Mouse (Mus musculus): ENCODE results near the gene Olfr1186. TPM values are rescaled to one million over a fixed set of nuclear protein-coding genes. Genes with fewer than 3 reads are reported as not detected.
"Not testable (repeated sequence)": the region's sequence is repeated elsewhere in the genome, so short reads cannot be mapped to it uniquely, and the experiment has no call there.

The Olfr1186 gene
- not detected in 2 replicates for polyA plus RNA-seq (2014; fragmentation: Nextera tagmentation; extraction: Ambion mirVana)

GRCm38 (mm10) chr2:88518251-88518650, at the start of gene Olfr1186:
Gene Olfr1186 (plus strand): TSS chr2:88518551.
- Histone ChIP-seq H3K4me3 (ENCODE audit: control insufficient read depth in 1 of 2, insufficient read depth in 1 of 2, low read depth in 1 of 2, low read length in 2 of 2) (no peak within 1 kb of the TSS), H3K9ac (ENCODE audit: low read length) (no peak within 1 kb of the TSS), H3K36me3 (ENCODE audit: control insufficient read depth, insufficient read depth, low read length) (no peaks in the 10 kb centered on the region), H3K27ac (replicated peaks in 1 of 2; ENCODE audit: control insufficient read depth in 1 of 2, insufficient read depth in 1 of 2, low read depth in 2 of 2, low read length in 2 of 2) (no peak within 1 kb of the TSS), H3K27me3 (ENCODE audit: control insufficient read depth, insufficient read depth, low read length) (no peaks in the 10 kb centered on the region), H3K4me1 (ENCODE audit: control insufficient read depth in 2 of 2, insufficient read depth in 2 of 2, low read length in 2 of 2) (no peaks in the 10 kb centered on the region), H3K9me3 (ENCODE audit: control insufficient read depth, low read length) (no peaks in the 10 kb centered on the region), H3K4me2 (ENCODE audit: low read length) (no peak within 1 kb of the TSS)
- 62% methylated on average over 2 of the region's 2 CpGs for whole genome bisulfite sequencing
- no peak for ATAC-seq (ENCODE audit: insufficient number of reproducible peaks, insufficient read depth, low FRiP score, low read depth)

GRCm38 (mm10) chr2:88483298-88483697, 35.1 kb upstream of the Olfr1186 start, which contains the start of gene Olfr1184:
Gene Olfr1184 (plus strand): TSS chr2:88483598.
- Histone ChIP-seq H3K4me2 (ENCODE audit: low read length) (no peak within 1 kb of the TSS), H3K36me3 (ENCODE audit: control insufficient read depth, insufficient read depth, low read length) (no peaks in the 10 kb centered on the region), H3K9me3 (ENCODE audit: control insufficient read depth, low read length) (no peaks in the 10 kb centered on the region), H3K27me3 (ENCODE audit: control insufficient read depth, insufficient read depth, low read length) (no peaks in the 10 kb centered on the region), H3K27ac (replicated peaks in 1 of 2; ENCODE audit: control insufficient read depth in 1 of 2, insufficient read depth in 1 of 2, low read depth in 2 of 2, low read length in 2 of 2) (no peak within 1 kb of the TSS), H3K9ac (ENCODE audit: low read length) (no peak within 1 kb of the TSS), H3K4me1 (ENCODE audit: control insufficient read depth in 2 of 2, insufficient read depth in 2 of 2, low read length in 2 of 2) (no peaks in the 10 kb centered on the region), H3K4me3 (ENCODE audit: control insufficient read depth in 1 of 2, insufficient read depth in 1 of 2, low read depth in 1 of 2, low read length in 2 of 2) (no peak within 1 kb of the TSS)
- ATAC-seq (ENCODE audit: insufficient number of reproducible peaks, insufficient read depth, low FRiP score, low read depth) = no peak
- 69% methylated on average over 2 of the region's 2 CpGs for WGBS

DNA sequence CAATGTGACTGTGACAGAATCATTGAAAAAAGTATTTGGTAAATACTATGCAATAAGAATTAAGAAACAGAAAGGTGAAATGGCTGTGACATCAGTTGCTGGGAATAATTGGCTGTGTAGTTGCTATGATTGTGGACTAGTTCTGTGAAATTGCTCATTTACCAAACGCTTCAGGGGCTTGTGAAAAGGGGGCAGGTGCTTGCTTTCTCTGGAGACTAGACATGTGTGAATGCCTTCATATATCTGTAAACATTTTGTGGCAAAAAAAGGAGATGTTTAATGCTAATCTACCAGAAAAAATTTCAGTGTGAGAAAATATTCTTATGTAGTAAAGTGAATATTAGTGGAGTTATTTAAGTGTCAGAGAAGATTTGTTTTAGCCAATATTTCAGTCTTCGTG, 25.3 kb upstream of the Olfr1186 start, which contains the start of gene Olfr1185-ps1:
TSS of gene Olfr1185-ps1 (plus strand) at position 301 of the 400 bp plus-strand sequence.
- Histone ChIP-seq H3K4me2 (ENCODE audit: low read length) (no peak within 1 kb of the TSS), H3K9me3 (ENCODE audit: control insufficient read depth, low read length) (no peaks in the 10 kb centered on the region), H3K27me3 (ENCODE audit: control insufficient read depth, insufficient read depth, low read length) (no peaks in the 10 kb centered on the region), H3K27ac (replicated peaks in 1 of 2; ENCODE audit: control insufficient read depth in 1 of 2, insufficient read depth in 1 of 2, low read depth in 2 of 2, low read length in 2 of 2) (no peak within 1 kb of the TSS), H3K4me1 (ENCODE audit: control insufficient read depth in 2 of 2, insufficient read depth in 2 of 2, low read length in 2 of 2) (no peaks in the 10 kb centered on the region), H3K4me3 (ENCODE audit: control insufficient read depth in 1 of 2, insufficient read depth in 1 of 2, low read depth in 1 of 2, low read length in 2 of 2) (no peak within 1 kb of the TSS), H3K36me3 (ENCODE audit: control insufficient read depth, insufficient read depth, low read length) (no peaks in the 10 kb centered on the region), H3K9ac (ENCODE audit: low read length) (no peak within 1 kb of the TSS)
- no peak for ATAC-seq (ENCODE audit: insufficient number of reproducible peaks, insufficient read depth, low FRiP score, low read depth)
- 59% methylated on average over 2 of the region's 2 CpGs for WGBS

DNA sequence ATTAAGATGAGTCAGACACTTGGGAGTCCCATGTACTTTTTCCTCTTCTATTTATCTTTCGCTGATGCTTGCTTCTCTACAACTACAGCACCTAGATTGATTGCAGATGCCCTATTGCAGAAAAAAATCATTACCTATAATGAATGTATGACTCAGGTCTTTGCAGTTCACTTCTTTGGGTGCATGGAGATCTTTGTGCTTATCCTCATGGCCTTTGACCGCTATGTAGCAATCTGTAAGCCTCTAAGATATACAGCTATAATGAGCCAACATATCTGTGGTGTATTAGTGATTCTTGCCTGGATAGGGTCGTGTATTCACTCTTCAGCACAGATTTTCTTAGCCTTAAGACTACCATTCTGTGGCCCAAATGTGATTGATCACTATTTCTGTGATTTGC, 7.4 kb downstream of the Olfr1186 start:
- Histone ChIP-seq H3K27me3 (ENCODE audit: control insufficient read depth, insufficient read depth, low read length) (no peaks in the 10 kb centered on the region), H3K27ac (replicated peaks in 1 of 2; ENCODE audit: control insufficient read depth in 1 of 2, insufficient read depth in 1 of 2, low read depth in 2 of 2, low read length in 2 of 2) (no peak overlapping the region), H3K9ac (ENCODE audit: low read length) (no peak overlapping the region), H3K4me3 (ENCODE audit: control insufficient read depth in 1 of 2, insufficient read depth in 1 of 2, low read depth in 1 of 2, low read length in 2 of 2) (no peak overlapping the region), H3K4me2 (ENCODE audit: low read length) (no peak overlapping the region), H3K9me3 (ENCODE audit: control insufficient read depth, low read length) (no peaks in the 10 kb centered on the region), H3K36me3 (ENCODE audit: control insufficient read depth, insufficient read depth, low read length) (no peaks in the 10 kb centered on the region), H3K4me1 (ENCODE audit: control insufficient read depth in 2 of 2, insufficient read depth in 2 of 2, low read length in 2 of 2) (no peaks in the 10 kb centered on the region)
- WGBS = 60% methylated on average over 3 of the region's 3 CpGs
- no peak for ATAC-seq (ENCODE audit: insufficient number of reproducible peaks, insufficient read depth, low FRiP score, low read depth)

DNA sequence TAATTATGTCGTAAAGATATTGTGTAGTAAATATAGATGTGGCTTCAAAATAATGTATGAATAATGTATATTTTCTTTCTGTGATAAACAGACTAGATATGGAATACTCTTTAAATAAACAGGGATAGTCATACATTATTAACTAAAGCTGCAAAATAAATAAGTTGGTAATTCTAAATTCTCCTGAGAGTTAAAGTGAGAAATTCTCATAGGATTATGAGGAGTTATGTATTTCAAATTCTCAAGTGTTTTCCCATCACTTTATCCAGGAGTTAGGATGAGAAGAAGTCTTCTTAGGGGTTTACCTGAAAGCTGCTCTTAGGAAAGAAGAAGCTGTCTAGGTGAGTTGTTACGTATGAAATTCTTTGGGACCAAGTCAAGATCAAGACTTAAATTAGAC, 38.3 kb downstream of the Olfr1186 start, which contains the start of gene Olfr1188:
TSS of gene Olfr1188 (plus strand) at position 301 of the 400 bp plus-strand sequence.
- no peaks in the 10 kb centered on the region for H3K4me1 ChIP-seq (ENCODE audit: control insufficient read depth in 2 of 2, insufficient read depth in 2 of 2, low read length in 2 of 2)
- ATAC-seq (ENCODE audit: insufficient number of reproducible peaks, insufficient read depth, low FRiP score, low read depth) = no peak
- H3K9me3 ChIP-seq (ENCODE audit: control insufficient read depth, low read length) = no peaks in the 10 kb centered on the region
- H3K27me3 ChIP-seq (ENCODE audit: control insufficient read depth, insufficient read depth, low read length) = no peaks in the 10 kb centered on the region
- H3K4me2 ChIP-seq (ENCODE audit: low read length) = no peak within 1 kb of the TSS
- WGBS = 64% methylated on average over 2 of the region's 2 CpGs
- H3K9ac ChIP-seq (ENCODE audit: low read length) = no peak within 1 kb of the TSS
- no peak within 1 kb of the TSS for H3K4me3 ChIP-seq (ENCODE audit: control insufficient read depth in 1 of 2, insufficient read depth in 1 of 2, low read depth in 1 of 2, low read length in 2 of 2)
- H3K27ac ChIP-seq (replicated peaks in 1 of 2; ENCODE audit: control insufficient read depth in 1 of 2, insufficient read depth in 1 of 2, low read depth in 2 of 2, low read length in 2 of 2) = no peak within 1 kb of the TSS
- no peaks in the 10 kb centered on the region for H3K36me3 ChIP-seq (ENCODE audit: control insufficient read depth, insufficient read depth, low read length)

DNA sequence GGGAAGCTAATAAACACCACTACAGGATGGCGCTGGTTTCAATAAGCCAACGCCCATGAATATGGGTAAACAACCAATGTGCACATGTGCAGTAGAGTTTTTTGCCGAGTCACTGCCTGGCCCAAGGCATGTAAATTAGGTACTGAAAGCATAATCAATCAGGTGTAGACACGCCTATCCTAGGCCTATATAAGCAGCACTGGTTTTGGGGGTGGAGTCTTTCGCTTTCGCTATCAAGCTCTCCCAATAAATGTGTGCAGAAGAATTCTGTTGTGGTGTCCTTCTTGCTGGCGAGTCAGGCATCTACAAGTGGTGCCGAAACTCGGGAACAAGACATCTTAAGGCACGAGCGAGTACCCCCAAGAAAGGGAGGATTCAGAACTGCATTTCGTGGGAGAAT, 54.3 kb downstream of the Olfr1186 start:
- not testable (repeated sequence) for H3K36me3 ChIP-seq (ENCODE audit: control insufficient read depth, insufficient read depth, low read length); H3K9ac ChIP-seq (ENCODE audit: low read length); H3K27ac ChIP-seq (replicated peaks in 1 of 2; ENCODE audit: control insufficient read depth in 1 of 2, insufficient read depth in 1 of 2, low read depth in 2 of 2, low read length in 2 of 2); H3K4me2 ChIP-seq (ENCODE audit: low read length); H3K27me3 ChIP-seq (ENCODE audit: control insufficient read depth, insufficient read depth, low read length); H3K4me3 ChIP-seq (ENCODE audit: control insufficient read depth in 1 of 2, insufficient read depth in 1 of 2, low read depth in 1 of 2, low read length in 2 of 2); H3K9me3 ChIP-seq (ENCODE audit: control insufficient read depth, low read length); H3K4me1 ChIP-seq (ENCODE audit: control insufficient read depth in 2 of 2, insufficient read depth in 2 of 2, low read length in 2 of 2); ATAC-seq (ENCODE audit: insufficient number of reproducible peaks, insufficient read depth, low FRiP score, low read depth)
- 76% methylated on average over 12 of the region's 12 CpGs for WGBS

Other genes starting within 250 kb of the Olfr1186 start
- not detected in 2 replicates for gene Olfr1173, start 238.7 kb upstream of the Olfr1186 start, polyA plus RNA-seq (2014; fragmentation: Nextera tagmentation; extraction: Ambion mirVana)
- not detected in 2 replicates for gene Olfr1174-ps, start 203.4 kb upstream of the Olfr1186 start, polyA plus RNA-seq (2014; fragmentation: Nextera tagmentation; extraction: Ambion mirVana)
- gene Olfr1175-ps, start 191.3 kb upstream of the Olfr1186 start, polyA plus RNA-seq (2014; fragmentation: Nextera tagmentation; extraction: Ambion mirVana) = not detected in 2 replicates
- gene Olfr1176, start 181.8 kb upstream of the Olfr1186 start, polyA plus RNA-seq (2014; fragmentation: Nextera tagmentation; extraction: Ambion mirVana) = not detected in 2 replicates
- gene Olfr1177-ps, start 172.1 kb upstream of the Olfr1186 start, polyA plus RNA-seq (2014; fragmentation: Nextera tagmentation; extraction: Ambion mirVana) = not detected in 2 replicates
- not detected in 2 replicates for gene Olfr1178, start 131.5 kb upstream of the Olfr1186 start, polyA plus RNA-seq (2014; fragmentation: Nextera tagmentation; extraction: Ambion mirVana)
- not detected in 2 replicates for gene Olfr1179, start 112.1 kb upstream of the Olfr1186 start, polyA plus RNA-seq (2014; fragmentation: Nextera tagmentation; extraction: Ambion mirVana)
- gene Olfr1180, start 99.4 kb upstream of the Olfr1186 start, polyA plus RNA-seq (2014; fragmentation: Nextera tagmentation; extraction: Ambion mirVana) = not detected in 2 replicates
- not detected in 2 replicates for gene Olfr1181, start 92.4 kb upstream of the Olfr1186 start, polyA plus RNA-seq (2014; fragmentation: Nextera tagmentation; extraction: Ambion mirVana)
- gene Gm13757, start 69.4 kb upstream of the Olfr1186 start, polyA plus RNA-seq (2014; fragmentation: Nextera tagmentation; extraction: Ambion mirVana) = not detected in 2 replicates
- gene Olfr1183, start 63.7 kb upstream of the Olfr1186 start, polyA plus RNA-seq (2014; fragmentation: Nextera tagmentation; extraction: Ambion mirVana) = not detected in 2 replicates
- gene Olfr1184, start 35.0 kb upstream of the Olfr1186 start, polyA plus RNA-seq (2014; fragmentation: Nextera tagmentation; extraction: Ambion mirVana) = not detected in 2 replicates
- not detected in 2 replicates for gene Olfr1185-ps1, start 25.2 kb upstream of the Olfr1186 start, polyA plus RNA-seq (2014; fragmentation: Nextera tagmentation; extraction: Ambion mirVana)
- gene Olfr1188, start 38.4 kb downstream of the Olfr1186 start, polyA plus RNA-seq (2014; fragmentation: Nextera tagmentation; extraction: Ambion mirVana) = not detected in 2 replicates
- not detected in 2 replicates for gene Olfr1189, start 67.9 kb downstream of the Olfr1186 start, polyA plus RNA-seq (2014; fragmentation: Nextera tagmentation; extraction: Ambion mirVana)
- not detected in 2 replicates for gene Olfr1191-ps1, start 122.0 kb downstream of the Olfr1186 start, polyA plus RNA-seq (2014; fragmentation: Nextera tagmentation; extraction: Ambion mirVana)
- gene Olfr1192-ps1, start 130.0 kb downstream of the Olfr1186 start, polyA plus RNA-seq (2014; fragmentation: Nextera tagmentation; extraction: Ambion mirVana) = not detected in 2 replicates
- gene Olfr1193, start 157.1 kb downstream of the Olfr1186 start, polyA plus RNA-seq (2014; fragmentation: Nextera tagmentation; extraction: Ambion mirVana) = not detected in 2 replicates
- not detected in 2 replicates for gene Olfr1195, start 170.6 kb downstream of the Olfr1186 start, polyA plus RNA-seq (2014; fragmentation: Nextera tagmentation; extraction: Ambion mirVana)
- not detected in 2 replicates for gene Olfr1196, start 186.0 kb downstream of the Olfr1186 start, polyA plus RNA-seq (2014; fragmentation: Nextera tagmentation; extraction: Ambion mirVana)
- not detected in 2 replicates for gene Olfr1197, start 213.8 kb downstream of the Olfr1186 start, polyA plus RNA-seq (2014; fragmentation: Nextera tagmentation; extraction: Ambion mirVana)
- not detected in 2 replicates for gene Olfr1198, start 232.8 kb downstream of the Olfr1186 start, polyA plus RNA-seq (2014; fragmentation: Nextera tagmentation; extraction: Ambion mirVana)
- gene Olfr1199, start 241.9 kb downstream of the Olfr1186 start, polyA plus RNA-seq (2014; fragmentation: Nextera tagmentation; extraction: Ambion mirVana) = not detected in 2 replicates